Mouse (Mus musculus) thymus, adult 2 months (tissue): ENCODE results near the gene Alkbh5.

ENCODE experiments used
- CTCF ChIP-seq: fragments of 200-500 bp; IDR thresholded peaks from 2 replicates; pipeline ENCODE4 v1.5.1; 2012; ENCODE audit warnings: mild to moderate bottlenecking, control low read depth, low read length, moderate library complexity, borderline replicate concordance; ENCODE audit not compliant: control insufficient read depth, poor library complexity, insufficient read depth; ENCODE audit errors: extremely low read depth
- POLR2A ChIP-seq: fragments of 200-500 bp; IDR thresholded peaks from 2 replicates; pipeline ENCODE4 v1.6.1; 2012; ENCODE audit warnings: mild to moderate bottlenecking, low read length, control low read depth, moderate library complexity; ENCODE audit not compliant: control insufficient read depth, poor library complexity, insufficient read depth; ENCODE audit errors: extremely low read depth

- no peak for TF ChIP-seq CTCF
- no peak for TF ChIP-seq POLR2A
Measured at GRCm38 (mm10) chr11:60540002-60540610, 3.9 kb downstream of the Alkbh5 start.
